Mouse (Mus musculus) heart, embryonic 14.5 days (tissue): ENCODE results near the gene Asb16. TPM values are rescaled to one million over a fixed set of nuclear protein-coding genes. Genes with fewer than 3 reads are reported as not detected.
A peak's percentile ranks its signal among the peaks of the same experiment; 100 is the strongest.

Source experiments
- ATAC-seq: fragments of 200-750 bp; cut with Nextera tagmentation; 2 replicates; pipeline ENCODE4 v1.8.0; 2017; ENCODE audit warnings: low read depth, moderate TSS enrichment; ENCODE audit not compliant: insufficient number of reproducible peaks, insufficient read depth, low FRiP score
- H3K27ac ChIP-seq, 2 experiments: fragments of 200-500 bp in 1 of 2; fragments of 300-500 bp in 1 of 2; sonication (generic) in 1 of 2; replicated peaks in 1 of 2; 2 replicates each; pipeline ENCODE4 v1.5.1; 2012 to 2014; ENCODE audit warnings: low read depth in 2 of 2, low read length in 2 of 2, control low read depth in 1 of 2, mild to moderate bottlenecking in 1 of 2, mixed read lengths in 1 of 2; ENCODE audit not compliant: control insufficient read depth in 1 of 2, insufficient read depth in 1 of 2
- H3K27me3 ChIP-seq: fragments of 300-500 bp; sonication (generic); 2 replicates; pipeline ENCODE4 v1.6.1; 2014; ENCODE audit warnings: mild to moderate bottlenecking, low read length, control low read depth; ENCODE audit not compliant: control insufficient read depth, insufficient read depth
- H3K36me3 ChIP-seq: fragments of 300-500 bp; sonication (generic); 2 replicates; pipeline ENCODE4 v1.6.1; 2014; ENCODE audit warnings: mild to moderate bottlenecking, control low read depth, low read length, mixed read lengths; ENCODE audit not compliant: control insufficient read depth, insufficient read depth
- H3K4me1 ChIP-seq, 2 experiments: fragments of 200-500 bp in 1 of 2; fragments of 300-500 bp in 1 of 2; sonication (generic) in 1 of 2; 2 replicates each; pipeline ENCODE4 v1.6.1; 2012 to 2014; ENCODE audit warnings: low read length in 2 of 2, control low read depth in 1 of 2, mixed read lengths in 1 of 2; ENCODE audit not compliant: control insufficient read depth in 2 of 2, insufficient read depth in 2 of 2
- H3K4me2 ChIP-seq: fragments of 300-500 bp; sonication (generic); 2 replicates; pipeline ENCODE4 v1.6.1; 2014; ENCODE audit warnings: mild to moderate bottlenecking, low read length
- H3K4me3 ChIP-seq, 2 experiments: fragments of 200-500 bp in 1 of 2; fragments of 300-500 bp in 1 of 2; sonication (generic) in 1 of 2; 2 replicates each; pipeline ENCODE4 v1.5.1; 2012 to 2014; ENCODE audit warnings: low read length in 2 of 2, mild to moderate bottlenecking in 2 of 2, control low read depth in 1 of 2, low read depth in 1 of 2, moderate library complexity in 1 of 2; ENCODE audit not compliant: control insufficient read depth in 1 of 2, insufficient read depth in 1 of 2
- H3K9ac ChIP-seq: fragments of 300-500 bp; sonication (generic); 2 replicates; pipeline ENCODE4 v1.6.1; 2014; ENCODE audit warnings: mild to moderate bottlenecking, low read length
- H3K9me3 ChIP-seq: fragments of 300-500 bp; sonication (generic); 2 replicates; pipeline ENCODE4 v1.6.1; 2016; ENCODE audit warnings: low read length, control low read depth; ENCODE audit not compliant: control insufficient read depth
- WGBS: fragments of 180-500 bp; shearing (Covaris S2); extraction: QIAGEN DNeasy Blood & Tissue Kit; methylation state at CpG from one replicate; pipeline ENCODE4 v1.1.7; 2014; 5-methylcytosine and 5-hydroxymethylcytosine counted together
- polyA plus RNA-seq: library from polyadenylated mRNA; unstranded; fragments of >200 nt; fragmentation: Nextera tagmentation; extraction: Ambion mirVana; gene quantifications from 2 replicates; pipeline ENCODE4 v1.2.1, GENCODE M21; 2014

Asb16 gene
- polyA plus RNA-seq, 1 experiment from 2014 or later = 0.09 TPM

DNA sequence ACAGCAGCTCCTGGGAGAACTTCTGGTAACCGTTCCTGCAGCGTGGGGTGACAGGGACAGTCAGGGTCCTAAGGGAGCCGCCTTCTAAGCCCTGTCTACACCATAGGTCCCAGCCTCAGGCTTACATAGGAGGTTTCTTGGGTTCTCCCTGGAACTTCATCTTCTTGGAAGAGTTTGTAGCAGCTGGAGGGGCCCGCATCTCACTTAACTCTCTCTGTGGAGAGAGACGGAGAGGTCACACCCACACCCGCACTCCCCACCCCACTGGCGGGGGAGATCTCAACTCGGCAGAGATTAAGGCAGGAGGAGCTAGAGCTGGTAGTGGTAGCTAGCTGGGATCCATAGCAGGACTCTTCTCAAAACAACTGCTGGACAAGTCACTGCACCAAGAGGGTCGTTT, 39.6 kb downstream of the Asb16 start:
- no peak for ATAC-seq
- no peaks in the 10 kb centered on the region for H3K9me3 ChIP-seq
- no peak overlapping the region for H3K4me2 ChIP-seq
- H3K27me3 ChIP-seq = no peaks in the 10 kb centered on the region
- H3K36me3 ChIP-seq = peaks cover 66% of the 10 kb centered on the region
- H3K4me3 ChIP-seq = no peak overlapping the region
- WGBS = 78% methylated on average over 9 of the region's 9 CpGs
- peaks cover 6 to 20% of the 10 kb centered on the region in 2 experiments; a peak in 3 of 4 replicates for H3K4me1 ChIP-seq
- no peak overlapping the region for H3K27ac ChIP-seq
- H3K9ac ChIP-seq = no peak overlapping the region

DNA sequence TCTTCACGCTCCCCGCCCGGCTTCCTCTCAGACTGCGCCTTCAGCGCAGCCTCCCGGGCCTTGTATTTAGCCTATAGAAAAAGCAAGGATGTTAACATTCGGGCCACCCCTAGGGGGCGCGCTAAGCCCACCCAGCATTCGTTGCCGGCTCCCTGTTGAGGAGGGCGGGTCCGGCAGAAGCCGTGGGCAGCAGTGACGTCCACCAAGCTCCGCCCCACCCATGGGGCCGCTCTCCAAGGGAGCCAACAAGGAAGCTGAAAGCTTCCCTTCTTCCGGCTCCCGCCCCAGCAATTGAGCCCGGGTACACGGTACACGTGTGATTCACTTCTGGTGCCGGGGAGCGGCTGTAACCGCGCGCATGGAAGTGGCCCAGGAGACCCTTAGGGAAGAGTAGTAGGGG, 40.4 kb downstream of the Asb16 start:
- H3K4me1 ChIP-seq = peaks cover 6 to 20% of the 10 kb centered on the region in 2 experiments; a peak in 3 of 4 replicates
- H3K4me3 ChIP-seq = peak overlapping the region; percentile 38 to 41
- H3K36me3 ChIP-seq = peaks cover 74% of the 10 kb centered on the region
- H3K27me3 ChIP-seq = no peaks in the 10 kb centered on the region
- peak overlapping the region; percentile 79 for H3K4me2 ChIP-seq
- 0% methylated on average over 27 of the region's 27 CpGs for WGBS
- peak overlapping the region; percentile 64 for H3K9ac ChIP-seq
- H3K9me3 ChIP-seq = no peaks in the 10 kb centered on the region
- ATAC-seq = peak; percentile 90
- H3K27ac ChIP-seq = peak overlapping the region; percentile 1 to 64; a peak in 2 of 4 replicates

DNA sequence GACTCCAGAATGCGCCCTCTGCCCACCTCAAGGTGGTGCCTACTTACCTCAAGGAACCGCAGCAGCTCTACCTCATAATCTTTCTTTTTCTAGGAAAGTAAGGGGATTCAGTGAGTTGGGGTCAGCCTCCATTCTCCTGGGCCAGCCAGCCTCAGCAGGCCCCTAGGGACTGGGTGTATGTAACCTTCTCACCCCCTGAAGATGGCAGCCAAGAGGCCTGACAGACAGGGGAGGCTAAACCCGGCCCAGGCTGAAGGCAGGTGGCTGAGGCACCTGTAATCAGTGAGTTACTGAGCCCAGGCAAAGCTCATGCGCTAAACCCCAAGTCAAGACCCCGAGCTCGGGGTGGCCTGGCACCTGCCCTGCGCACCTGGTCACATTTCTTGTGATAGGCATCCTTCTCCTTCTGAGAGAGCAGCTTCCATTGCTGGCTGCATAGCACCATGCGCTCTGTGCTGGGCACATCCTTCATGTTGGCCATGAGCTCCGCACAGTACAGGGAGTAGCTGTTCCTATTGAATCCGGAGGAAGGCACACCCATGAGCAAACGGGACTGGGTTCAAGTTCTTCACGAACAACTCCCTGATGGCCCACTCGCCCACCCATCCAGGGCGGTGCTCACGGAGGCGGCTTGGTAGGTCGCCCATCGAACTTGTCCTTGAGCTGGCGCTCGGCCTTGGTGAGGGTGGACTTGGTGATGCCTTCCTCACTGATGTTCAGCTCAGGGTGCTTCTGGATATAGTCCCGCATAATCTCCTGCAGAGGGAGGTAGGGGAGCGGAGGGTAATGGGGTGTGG, 41.5 kb downstream of the Asb16 start:
- peak overlapping the region in 1 of 2 experiments; percentile 41; a peak in 1 of 4 replicates for H3K4me3 ChIP-seq
- H3K27ac ChIP-seq = no peak overlapping the region
- H3K9me3 ChIP-seq = no peaks in the 10 kb centered on the region
- no peak overlapping the region for H3K9ac ChIP-seq
- H3K4me1 ChIP-seq = peaks cover 6 to 20% of the 10 kb centered on the region in 2 experiments; a peak in 3 of 4 replicates
- H3K27me3 ChIP-seq = no peaks in the 10 kb centered on the region
- no peak for ATAC-seq
- WGBS = 90% methylated on average over 22 of the region's 22 CpGs
- peaks cover 85% of the 10 kb centered on the region for H3K36me3 ChIP-seq
- peak overlapping the region; percentile 79 for H3K4me2 ChIP-seq

DNA sequence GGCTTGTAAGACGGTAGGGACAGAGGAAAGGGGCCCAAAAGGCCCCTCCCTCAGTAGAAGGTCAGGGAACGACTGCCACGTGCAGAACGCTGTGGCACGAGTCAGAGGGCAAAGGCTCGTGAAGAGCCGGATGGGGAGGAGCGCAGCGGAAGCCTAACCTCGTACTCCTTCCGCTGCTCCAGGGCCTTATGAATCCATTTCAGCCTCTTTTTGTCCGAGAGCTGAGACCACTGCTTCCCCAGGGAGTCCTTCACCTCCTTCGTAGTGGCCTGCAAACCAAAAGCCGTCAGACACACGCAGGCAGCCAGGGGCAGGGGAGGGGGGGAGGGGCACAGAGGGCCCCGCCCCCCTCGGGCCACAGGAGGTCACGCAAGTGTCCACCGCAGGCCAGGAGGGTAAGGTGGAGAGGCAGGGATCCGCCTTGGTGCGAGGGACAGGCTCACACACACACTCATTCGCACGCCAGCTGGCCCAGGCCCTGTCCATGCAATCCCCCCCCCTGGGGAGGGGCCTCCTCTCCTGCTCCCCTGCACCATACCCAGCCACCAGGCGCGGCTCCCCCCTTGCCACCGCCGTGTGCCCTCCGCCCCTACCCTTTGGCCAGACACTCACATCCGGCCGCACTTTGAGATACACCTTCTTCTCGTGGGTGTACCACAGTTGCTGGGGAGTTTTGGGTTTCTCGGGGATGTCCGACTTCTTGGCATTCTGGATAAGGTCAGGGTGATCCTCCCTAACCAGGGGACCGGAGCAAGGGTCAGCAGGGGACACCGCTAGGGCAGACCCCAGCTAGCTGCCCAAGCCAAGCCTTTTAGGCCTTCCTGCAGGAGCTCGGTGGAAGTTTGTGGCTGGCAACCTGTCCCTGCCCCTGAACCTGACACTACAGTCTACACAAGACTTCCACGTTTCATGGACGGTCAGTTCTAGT, 42.5 kb downstream of the Asb16 start:
- H3K4me3 ChIP-seq = no peak overlapping the region
- no peaks in the 10 kb centered on the region for H3K27me3 ChIP-seq
- WGBS = 52% methylated on average over 37 of the region's 38 CpGs
- no peaks in the 10 kb centered on the region for H3K9me3 ChIP-seq
- peak overlapping the region; percentile 21; the same call in 1 of the 2 replicates for H3K9ac ChIP-seq
- ATAC-seq = no peak
- no peak overlapping the region for H3K4me2 ChIP-seq
- peaks cover 6 to 29% of the 10 kb centered on the region in 2 experiments for H3K4me1 ChIP-seq
- H3K36me3 ChIP-seq = peaks cover 86% of the 10 kb centered on the region
- H3K27ac ChIP-seq = no peak overlapping the region

DNA sequence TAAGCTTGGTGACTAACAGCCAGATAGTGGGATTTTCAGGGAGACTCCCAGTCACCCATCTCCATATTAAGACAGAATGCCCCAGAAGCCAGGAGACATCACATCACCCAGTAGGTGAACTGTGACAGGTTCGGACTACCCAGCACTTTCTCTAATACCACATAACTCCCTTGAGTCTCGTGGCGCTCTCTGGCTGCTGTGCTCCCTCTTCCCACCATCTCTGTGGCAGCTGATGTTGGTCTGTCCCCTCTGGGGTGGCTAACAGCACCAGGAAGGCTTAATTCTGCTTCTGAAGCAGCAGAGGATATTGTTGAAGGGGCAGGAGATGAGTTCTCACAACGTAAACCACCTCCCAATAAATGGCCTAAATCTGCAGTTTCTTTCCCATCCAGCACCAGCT, 43.4 kb downstream of the Asb16 start:
- no peak for ATAC-seq
- peaks cover 6 to 34% of the 10 kb centered on the region in 2 experiments for H3K4me1 ChIP-seq
- no peak overlapping the region for H3K4me3 ChIP-seq
- no peaks in the 10 kb centered on the region for H3K27me3 ChIP-seq
- no peaks in the 10 kb centered on the region for H3K9me3 ChIP-seq
- H3K36me3 ChIP-seq = peaks cover 77% of the 10 kb centered on the region
- H3K9ac ChIP-seq = no peak overlapping the region
- H3K27ac ChIP-seq = no peak overlapping the region
- 92% methylated on average over 4 of the region's 4 CpGs for WGBS
- H3K4me2 ChIP-seq = no peak overlapping the region

DNA sequence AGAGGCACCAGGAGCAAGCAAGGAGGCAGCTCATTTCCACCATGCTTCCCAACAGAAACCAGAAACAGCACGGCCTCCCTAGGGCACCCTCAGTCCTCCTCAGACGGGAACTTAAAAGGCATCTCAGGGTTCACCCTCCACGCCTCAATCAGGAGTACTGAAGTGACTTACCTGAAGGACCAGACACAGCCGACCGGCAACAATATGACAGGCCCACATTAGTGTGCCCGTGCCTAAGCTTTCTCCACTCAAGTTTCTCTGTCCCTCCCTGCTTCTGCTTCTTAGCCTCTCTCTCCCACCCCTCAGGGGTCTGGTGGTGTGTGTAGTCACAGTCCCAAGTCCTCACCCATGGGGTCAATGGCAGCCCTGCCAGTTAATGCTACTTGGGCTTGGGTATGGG, 44.0 kb downstream of the Asb16 start:
- Histone ChIP-seq H3K9me3 (no peaks in the 10 kb centered on the region), H3K4me1 (peaks cover 6 to 34% of the 10 kb centered on the region in 2 experiments), H3K9ac (no peak overlapping the region), H3K4me3 (no peak overlapping the region), H3K4me2 (no peak overlapping the region), H3K36me3 (peaks cover 71% of the 10 kb centered on the region), H3K27me3 (no peaks in the 10 kb centered on the region), H3K27ac (no peak overlapping the region)
- 78% methylated on average over 6 of the region's 6 CpGs for WGBS
- ATAC-seq = no peak

DNA sequence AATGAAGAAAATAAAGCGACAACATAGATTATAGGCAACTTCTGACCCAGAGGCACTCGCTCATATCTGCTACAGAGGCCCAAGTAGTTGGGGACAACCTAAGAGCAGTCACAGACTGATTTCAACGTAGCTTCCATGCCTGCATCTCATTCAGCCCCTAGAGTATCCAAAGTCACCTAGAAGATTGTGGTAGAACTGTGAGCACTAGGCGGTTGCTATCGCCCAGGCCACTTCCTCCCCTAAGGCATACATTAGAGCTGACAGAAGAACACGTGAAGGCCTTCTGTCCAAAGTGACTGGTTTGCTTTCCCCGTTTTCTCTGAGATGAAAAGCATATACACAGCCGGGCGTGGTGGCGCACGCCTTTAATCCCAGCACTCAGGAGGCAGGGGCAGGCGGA, 45.8 kb downstream of the Asb16 start:
- Histone ChIP-seq H3K4me1 (peaks cover 4 to 27% of the 10 kb centered on the region in 2 experiments), H3K27me3 (no peaks in the 10 kb centered on the region), H3K27ac (no peak overlapping the region), H3K9me3 (no peaks in the 10 kb centered on the region), H3K4me2 (no peak overlapping the region), H3K9ac (no peak overlapping the region), H3K36me3 (peaks cover 61% of the 10 kb centered on the region), H3K4me3 (no peak overlapping the region)
- ATAC-seq = no peak
- 86% methylated on average over 12 of the region's 12 CpGs for WGBS
